Mouse (Mus musculus): Measurements from ENCODE around the gene Cat.

Cat gene

GRCm38 (mm10) chr2:103477456-103477855 is 7.5 kb downstream of the Cat start:
- DNase-seq (ENCODE audit: low spot score in 2 of 2): no peak

GRCm38 (mm10) chr2:103476657-103477056 is 8.3 kb downstream of the Cat start:
- no peak for DNase-seq (ENCODE audit: low spot score in 2 of 2)

GRCm38 (mm10) chr2:103476180-103476579 is 8.8 kb downstream of the Cat start:
- no peak for DNase-seq (ENCODE audit: low spot score in 2 of 2)

GRCm38 (mm10) chr2:103473362-103473761 is 11.6 kb downstream of the Cat start:
- DNase-seq (ENCODE audit: low spot score in 2 of 2): no peak

- peak; percentile 16 to 18 for DNase-seq (ENCODE audit: low spot score in 2 of 2)
Measured at GRCm38 (mm10) chr2:103466984-103467588, 17.9 kb downstream of the Cat start.

GRCm38 (mm10) chr2:103466272-103466671 is 18.7 kb downstream of the Cat start:
- DNase-seq (ENCODE audit: low spot score in 2 of 2): no peak

- DNase-seq (ENCODE audit: low spot score in 2 of 2): no peak
Measured at GRCm38 (mm10) chr2:103465429-103465828, 19.5 kb downstream of the Cat start.

GRCm38 (mm10) chr2:103464524-103464923 is 20.4 kb downstream of the Cat start:
- no peak for DNase-seq (ENCODE audit: low spot score in 2 of 2)

- no peak for DNase-seq (ENCODE audit: low spot score in 2 of 2)
Measured at GRCm38 (mm10) chr2:103462746-103463145, 22.2 kb downstream of the Cat start.

GRCm38 (mm10) chr2:103461743-103462142 is 23.2 kb downstream of the Cat start:
- no peak for DNase-seq (ENCODE audit: low spot score in 2 of 2)

- DNase-seq (ENCODE audit: low spot score in 2 of 2): no peak
Measured at GRCm38 (mm10) chr2:103461210-103461609, 23.8 kb downstream of the Cat start.

- DNase-seq (ENCODE audit: low spot score in 2 of 2): no peak
Measured at GRCm38 (mm10) chr2:103459069-103459468, 25.9 kb downstream of the Cat start.

- no peak for DNase-seq (ENCODE audit: low spot score in 2 of 2)
Measured at GRCm38 (mm10) chr2:103457628-103458027, 27.3 kb downstream of the Cat start.

GRCm38 (mm10) chr2:103457048-103457447 is 27.9 kb downstream of the Cat start:
- DNase-seq (ENCODE audit: low spot score in 2 of 2): no peak

GRCm38 (mm10) chr2:103456646-103457045 is 28.3 kb downstream of the Cat start:
- peak; percentile 58 to 78 for DNase-seq (ENCODE audit: low spot score in 2 of 2)

GRCm38 (mm10) chr2:103455748-103456147 is 29.2 kb downstream of the Cat start:
- DNase-seq (ENCODE audit: low spot score in 2 of 2): no peak

- no peak for DNase-seq (ENCODE audit: low spot score in 2 of 2)
Measured at GRCm38 (mm10) chr2:103452550-103452949, 32.4 kb downstream of the Cat start.

- DNase-seq (ENCODE audit: low spot score in 2 of 2): no peak
Measured at GRCm38 (mm10) chr2:103450267-103450666, 34.7 kb downstream of the Cat start.

- no peak for DNase-seq (ENCODE audit: low spot score in 2 of 2)
Measured at GRCm38 (mm10) chr2:103449813-103450212, 35.1 kb downstream of the Cat start.

GRCm38 (mm10) chr2:103448947-103449560 is 35.9 kb downstream of the Cat start:
- DNase-seq (ENCODE audit: low spot score in 2 of 2): no peak

- DNase-seq (ENCODE audit: low spot score in 2 of 2): no peak
Measured at GRCm38 (mm10) chr2:103446326-103446725, 38.6 kb downstream of the Cat start.

GRCm38 (mm10) chr2:103445776-103446175 is 39.2 kb downstream of the Cat start:
- DNase-seq (ENCODE audit: low spot score in 2 of 2): no peak

- peak; percentile 35 to 68 for DNase-seq (ENCODE audit: low spot score in 2 of 2)
Measured at GRCm38 (mm10) chr2:103439710-103440109, 45.2 kb downstream of the Cat start.
